Mouse (Mus musculus) thymus, adult 2 months (tissue): ENCODE data around the gene Lrrfip2.

ENCODE experiments used
- CTCF ChIP-seq: fragments of 200-500 bp; IDR thresholded peaks from 2 replicates; pipeline ENCODE4 v1.5.1; 2012; ENCODE audit warnings: mild to moderate bottlenecking, control low read depth, low read length, moderate library complexity, borderline replicate concordance; ENCODE audit not compliant: control insufficient read depth, poor library complexity, insufficient read depth; ENCODE audit errors: extremely low read depth
- POLR2A ChIP-seq: fragments of 200-500 bp; IDR thresholded peaks from 2 replicates; pipeline ENCODE4 v1.6.1; 2012; ENCODE audit warnings: mild to moderate bottlenecking, low read length, control low read depth, moderate library complexity; ENCODE audit not compliant: control insufficient read depth, poor library complexity, insufficient read depth; ENCODE audit errors: extremely low read depth

GRCm38 (mm10) chr9:111127749-111128148, 10.4 kb downstream of the Lrrfip2 start:
- no peak for TF ChIP-seq POLR2A
- no peak for TF ChIP-seq CTCF
